Mouse (Mus musculus): ENCODE data around the gene Vmn1r237.

GRCm38 (mm10) chr17:21272103-21272502 lies 39.6 kb upstream of the Vmn1r237 start:
- no peak for TF ChIP-seq CTCF (IDR thresholded peaks at IDR 0.05; ENCODE audit: low read depth, low read length)
- TF ChIP-seq GATA1 (IDR thresholded peaks at IDR 0.05; ENCODE audit: borderline replicate concordance, low read length) = no peak
- TF ChIP-seq TAL1 (conservative IDR thresholded peaks at IDR 0.05; ENCODE audit: low read depth, low read length) = no peak
- TF ChIP-seq POLR2AphosphoS5 (IDR thresholded peaks at IDR 0.05; ENCODE audit: insufficient replicate concordance, low read depth, low read length) = no peak

Measured in G1E (cell line).